Mouse (Mus musculus): ENCODE measurements around the gene Rps27rt. TPM values are rescaled to one million over a fixed set of nuclear protein-coding genes. Genes with fewer than 3 reads are reported as not detected.

The Rps27rt gene
- polyA plus RNA-seq, 1 experiment from 2014 or later: 275 TPM

- H3K27me3 ChIP-seq (replicated peaks): no peaks in the 10 kb centered on the region
- no peak overlapping the region for H3K4me2 ChIP-seq
- H3K4me1 ChIP-seq: no peaks in the 10 kb centered on the region
- no peak overlapping the region for H3K4me3 ChIP-seq
- ATAC-seq: no peak
- no peaks in the 10 kb centered on the region for H3K36me3 ChIP-seq
- no peak overlapping the region for H3K9ac ChIP-seq
- no peaks in the 10 kb centered on the region for H3K9me3 ChIP-seq (replicated peaks)
- H3K27ac ChIP-seq: no peak overlapping the region
- 53% methylated on average over 3 of the region's 3 CpGs for WGBS (ENCODE audit: insufficient replicate concordance)
Observed at GRCm38 (mm10) chr9:114944642-114945041, 37.9 kb downstream of the Rps27rt start.

GRCm38 (mm10) chr9:114936687-114937086 is 45.9 kb downstream of the Rps27rt start:
- Histone ChIP-seq H3K27me3 (replicated peaks) (no peaks in the 10 kb centered on the region), H3K9me3 (replicated peaks) (no peaks in the 10 kb centered on the region), H3K4me2 (no peak overlapping the region), H3K9ac (no peak overlapping the region), H3K4me3 (no peak overlapping the region), H3K4me1 (peaks cover 25% of the 10 kb centered on the region), H3K36me3 (no peaks in the 10 kb centered on the region), H3K27ac (no peak overlapping the region)
- WGBS (ENCODE audit: insufficient replicate concordance): 52% methylated on average over 2 of the region's 2 CpGs
- no peak for ATAC-seq

- Histone ChIP-seq H3K27me3 (replicated peaks) (no peaks in the 10 kb centered on the region), H3K27ac (no peak overlapping the region), H3K4me2 (no peak overlapping the region), H3K4me1 (peaks cover 27% of the 10 kb centered on the region), H3K4me3 (no peak overlapping the region), H3K9ac (no peak overlapping the region), H3K9me3 (replicated peaks) (no peaks in the 10 kb centered on the region), H3K36me3 (no peaks in the 10 kb centered on the region)
- WGBS (ENCODE audit: insufficient replicate concordance): 84% methylated on average over 4 of the region's 4 CpGs
- no peak for ATAC-seq
Observed at GRCm38 (mm10) chr9:114935321-114935720, 47.2 kb downstream of the Rps27rt start.

GRCm38 (mm10) chr9:114934231-114934630 is 48.3 kb downstream of the Rps27rt start:
- H3K9ac ChIP-seq: no peak overlapping the region
- H3K27ac ChIP-seq: no peak overlapping the region
- H3K27me3 ChIP-seq (replicated peaks): no peaks in the 10 kb centered on the region
- 50% methylated on average over 11 of the region's 11 CpGs for WGBS (ENCODE audit: insufficient replicate concordance)
- no peak; the same call in 1 of the 2 replicates for ATAC-seq
- no peaks in the 10 kb centered on the region for H3K36me3 ChIP-seq
- peak overlapping the region; percentile 77 for H3K4me3 ChIP-seq
- H3K9me3 ChIP-seq (replicated peaks): no peaks in the 10 kb centered on the region
- peak overlapping the region; percentile 97 for H3K4me2 ChIP-seq
- H3K4me1 ChIP-seq: peaks cover 27% of the 10 kb centered on the region

GRCm38 (mm10) chr9:114933723-114934171 is 48.8 kb downstream of the Rps27rt start, which contains the start of gene Gpd1l:
TSS of gene Gpd1l (minus strand) at chr9:114933987.
- Histone ChIP-seq H3K4me1 (peaks cover 27% of the 10 kb centered on the region), H3K9ac (peak within 1 kb of the TSS; percentile 76), H3K9me3 (replicated peaks) (no peaks in the 10 kb centered on the region), H3K36me3 (no peaks in the 10 kb centered on the region), H3K4me3 (peak within 1 kb of the TSS; percentile 77), H3K27me3 (replicated peaks) (no peaks in the 10 kb centered on the region), H3K4me2 (peak within 1 kb of the TSS; percentile 97), H3K27ac (peak within 1 kb of the TSS; percentile 74)
- WGBS (ENCODE audit: insufficient replicate concordance): 1% methylated on average over 30 of the region's 30 CpGs
- ATAC-seq: peak; percentile 99

GRCm38 (mm10) chr9:114933037-114933722 is 49.4 kb downstream of the Rps27rt start:
- Histone ChIP-seq H3K4me2 (peak overlapping the region; percentile 97), H3K9ac (peak overlapping the region; percentile 76), H3K4me1 (peaks cover 27% of the 10 kb centered on the region), H3K36me3 (no peaks in the 10 kb centered on the region), H3K27me3 (replicated peaks) (no peaks in the 10 kb centered on the region), H3K27ac (peak overlapping the region; percentile 74), H3K4me3 (peak overlapping the region; percentile 77), H3K9me3 (replicated peaks) (no peaks in the 10 kb centered on the region)
- WGBS (ENCODE audit: insufficient replicate concordance): under 1% methylated on average over 47 of the region's 50 CpGs
- peak; percentile 20 for ATAC-seq

- H3K4me3 ChIP-seq: peak overlapping the region; percentile 77
- H3K9me3 ChIP-seq (replicated peaks): no peaks in the 10 kb centered on the region
- WGBS (ENCODE audit: insufficient replicate concordance): 13% methylated on average over 13 of the region's 13 CpGs
- H3K36me3 ChIP-seq: no peaks in the 10 kb centered on the region
- no peak overlapping the region for H3K27ac ChIP-seq
- peak overlapping the region; percentile 76 for H3K9ac ChIP-seq
- no peaks in the 10 kb centered on the region for H3K27me3 ChIP-seq (replicated peaks)
- H3K4me2 ChIP-seq: peak overlapping the region; percentile 97
- no peak for ATAC-seq
- peaks cover 32% of the 10 kb centered on the region for H3K4me1 ChIP-seq
Observed at GRCm38 (mm10) chr9:114932607-114933006, 49.9 kb downstream of the Rps27rt start.

Other genes with a start within 250 kb of the Rps27rt start
- gene Cmtm7, start 200.9 kb downstream of the Rps27rt start, polyA plus RNA-seq (2016; fragmentation: Nextera tagmentation; extraction: Ambion mirVana): 69.9 and 70.4 TPM in 2 replicates
- gene Cmtm8, start 138.6 kb downstream of the Rps27rt start, polyA plus RNA-seq (2016; fragmentation: Nextera tagmentation; extraction: Ambion mirVana): 17.9 and 18.2 TPM in 2 replicates
- gene Gpd1l, start 48.8 kb downstream of the Rps27rt start, polyA plus RNA-seq (2016; fragmentation: Nextera tagmentation; extraction: Ambion mirVana): 10.5 and 10.9 TPM in 2 replicates
- gene Osbpl10, start 4.2 kb downstream of the Rps27rt start, polyA plus RNA-seq (2016; fragmentation: Nextera tagmentation; extraction: Ambion mirVana): 0.55 and 0.63 TPM in 2 replicates

Data from liver, embryonic 12.5 days (tissue).